Mouse (Mus musculus) limb, embryonic 15.5 days (tissue): ENCODE measurements around the gene Ccl22. TPM values are rescaled to one million over a fixed set of nuclear protein-coding genes. Genes with fewer than 3 reads are reported as not detected.
A peak's percentile ranks its signal among the peaks of the same experiment; 100 is the strongest.

Source experiments
- ATAC-seq: fragments of 200-750 bp; cut with Nextera tagmentation; 2 replicates; pipeline ENCODE4 v1.8.0; 2017; ENCODE audit warnings: low read depth, moderate TSS enrichment; ENCODE audit not compliant: insufficient number of reproducible peaks, low FRiP score, low TSS enrichment
- H3K27ac ChIP-seq: fragments of 300-500 bp; sonication (generic); 2 replicates; pipeline ENCODE4 v1.5.1; 2015; ENCODE audit warnings: moderate library complexity, mild to moderate bottlenecking, inconsistent platforms
- H3K27me3 ChIP-seq: fragments of 300-500 bp; sonication (generic); 2 replicates; pipeline ENCODE4 v1.6.1; 2015; ENCODE audit warnings: inconsistent platforms
- H3K36me3 ChIP-seq: fragments of 300-500 bp; sonication (generic); 2 replicates; pipeline ENCODE4 v1.6.1; 2015; ENCODE audit warnings: inconsistent platforms
- H3K4me1 ChIP-seq: fragments of 300-500 bp; sonication (generic); 2 replicates; pipeline ENCODE4 v1.6.1; 2015; ENCODE audit warnings: inconsistent platforms
- H3K4me2 ChIP-seq: fragments of 300-500 bp; sonication (generic); 2 replicates; pipeline ENCODE4 v1.6.1; 2015; ENCODE audit warnings: mild to moderate bottlenecking, inconsistent platforms
- H3K4me3 ChIP-seq: fragments of 300-500 bp; sonication (generic); 2 replicates; pipeline ENCODE4 v1.5.1; 2015; ENCODE audit warnings: mild to moderate bottlenecking, inconsistent platforms
- H3K9ac ChIP-seq: fragments of 300-500 bp; sonication (generic); 2 replicates; pipeline ENCODE4 v1.6.1; 2015; ENCODE audit warnings: inconsistent platforms
- H3K9me3 ChIP-seq: fragments of 300-500 bp; sonication (generic); 2 replicates; pipeline ENCODE4 v1.6.1; 2016; ENCODE audit warnings: inconsistent platforms
- WGBS: fragments of 180-500 bp; shearing (Covaris S2); methylation state at CpG from one replicate; pipeline ENCODE4 v1.1.7; 2015; 5-methylcytosine and 5-hydroxymethylcytosine counted together
- polyA plus RNA-seq: library from polyadenylated mRNA; unstranded; fragments of >200 nt; fragmentation: Nextera tagmentation; extraction: Ambion mirVana; gene quantifications from 2 replicates; pipeline ENCODE4 v1.2.1, GENCODE M21; 2015

Ccl22 gene
- polyA plus RNA-seq, 1 experiment from 2014 or later, result not detected

- H3K4me1 ChIP-seq, result peaks cover 10% of the 10 kb centered on the region
- H3K9ac ChIP-seq, result no peak overlapping the region
- no peak for ATAC-seq
- H3K36me3 ChIP-seq, result no peaks in the 10 kb centered on the region
- H3K4me3 ChIP-seq, result no peak overlapping the region
- H3K9me3 ChIP-seq, result no peaks in the 10 kb centered on the region
- H3K27ac ChIP-seq, result no peak overlapping the region
- no peak overlapping the region for H3K4me2 ChIP-seq
- WGBS, result 71% methylated on average over 9 of the region's 9 CpGs
- no peaks in the 10 kb centered on the region for H3K27me3 ChIP-seq
Measured at GRCm38 (mm10) chr8:94706732-94707395, 38.5 kb upstream of the Ccl22 start.

DNA sequence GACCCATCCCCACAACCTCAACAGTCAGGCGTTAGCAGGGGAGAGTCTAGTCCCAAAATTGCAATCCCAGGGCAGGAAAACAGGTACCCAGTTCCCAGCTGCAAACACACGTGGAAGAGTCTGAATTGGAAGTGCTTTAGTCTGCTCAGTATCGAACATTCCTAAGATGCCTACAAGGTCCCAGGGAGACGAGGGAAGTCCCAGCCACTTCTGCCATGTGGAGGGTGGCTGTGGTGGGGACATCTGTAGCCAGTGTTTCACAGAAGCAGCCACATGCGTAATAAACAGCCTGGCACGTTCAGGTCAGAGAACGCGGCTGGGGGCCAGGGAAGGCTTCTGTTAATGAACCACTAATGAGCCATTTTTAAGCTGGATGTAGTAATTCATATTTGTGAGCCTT, 35.1 kb upstream of the Ccl22 start:
- H3K36me3 ChIP-seq, result no peaks in the 10 kb centered on the region
- H3K9ac ChIP-seq, result no peak overlapping the region
- H3K27me3 ChIP-seq, result no peaks in the 10 kb centered on the region
- WGBS, result 35% methylated on average over 8 of the region's 8 CpGs
- no peak overlapping the region for H3K4me2 ChIP-seq
- no peak overlapping the region for H3K27ac ChIP-seq
- no peak for ATAC-seq
- peaks cover 13% of the 10 kb centered on the region for H3K4me1 ChIP-seq
- no peak overlapping the region for H3K4me3 ChIP-seq
- H3K9me3 ChIP-seq, result no peaks in the 10 kb centered on the region

GRCm38 (mm10) chr8:94711160-94711718, 34.2 kb upstream of the Ccl22 start:
- no peak overlapping the region for H3K9ac ChIP-seq
- peak overlapping the region; percentile 68 for H3K27ac ChIP-seq
- H3K9me3 ChIP-seq, result no peaks in the 10 kb centered on the region
- no peaks in the 10 kb centered on the region for H3K36me3 ChIP-seq
- no peak overlapping the region for H3K4me3 ChIP-seq
- H3K27me3 ChIP-seq, result no peaks in the 10 kb centered on the region
- 0 out of 2 replicates have a peak, but pooled peaks have one; percentile 45 for ATAC-seq
- H3K4me2 ChIP-seq, result peak overlapping the region; percentile 28
- peaks cover 13% of the 10 kb centered on the region for H3K4me1 ChIP-seq
- 31% methylated on average over 5 of the region's 5 CpGs for WGBS

DNA sequence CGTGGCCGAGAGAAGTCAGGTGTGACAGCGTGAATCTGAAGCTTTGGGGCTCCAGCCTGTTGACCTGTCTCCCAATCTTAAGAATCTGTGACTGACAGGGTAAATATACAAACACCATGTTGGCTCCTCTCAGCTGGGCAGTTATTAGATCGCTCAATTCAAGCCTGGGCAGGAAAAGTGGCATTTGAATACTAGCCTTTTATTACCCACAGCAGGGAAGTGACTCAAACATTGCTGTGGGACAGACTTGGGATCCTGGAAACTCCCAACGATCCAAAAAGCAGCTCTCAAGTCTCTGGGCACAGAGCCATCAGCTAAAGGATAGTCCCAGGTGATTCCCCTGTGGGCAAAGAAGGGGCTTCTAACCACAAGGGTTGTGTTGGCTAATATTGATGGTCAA, 30.8 kb upstream of the Ccl22 start:
- WGBS, result 59% methylated on average over 5 of the region's 5 CpGs
- H3K27ac ChIP-seq, result no peak overlapping the region
- peaks cover 13% of the 10 kb centered on the region for H3K4me1 ChIP-seq
- H3K9ac ChIP-seq, result no peak overlapping the region
- no peak overlapping the region for H3K4me3 ChIP-seq
- H3K9me3 ChIP-seq, result no peaks in the 10 kb centered on the region
- H3K27me3 ChIP-seq, result no peaks in the 10 kb centered on the region
- no peak overlapping the region for H3K4me2 ChIP-seq
- ATAC-seq, result no peak
- H3K36me3 ChIP-seq, result no peaks in the 10 kb centered on the region

DNA sequence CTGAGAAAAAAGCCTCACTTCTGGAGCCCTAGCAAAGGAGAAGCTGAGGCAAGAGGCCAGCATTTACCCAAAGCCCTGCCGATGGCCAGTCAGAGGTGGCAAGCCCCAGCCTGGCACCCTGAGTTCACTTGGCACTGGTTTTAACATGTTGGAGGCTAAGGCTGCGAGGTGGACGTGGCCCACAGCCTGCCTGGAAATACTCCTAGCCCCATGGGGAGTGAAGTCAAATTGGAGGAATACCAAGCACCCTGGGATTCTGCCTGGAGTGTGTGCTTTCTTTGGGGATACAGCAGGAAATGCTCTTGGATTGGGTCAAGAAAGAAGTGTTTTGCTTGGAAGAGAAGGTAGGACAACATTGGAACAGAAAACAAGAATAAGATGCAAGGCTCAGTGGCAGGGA, 29.5 kb upstream of the Ccl22 start:
- no peaks in the 10 kb centered on the region for H3K27me3 ChIP-seq
- H3K4me2 ChIP-seq, result no peak overlapping the region
- H3K4me1 ChIP-seq, result peaks cover 10% of the 10 kb centered on the region; the same call in 1 of the 2 replicates
- WGBS, result 81% methylated on average over 3 of the region's 3 CpGs
- no peak overlapping the region for H3K9ac ChIP-seq
- H3K36me3 ChIP-seq, result no peaks in the 10 kb centered on the region
- H3K4me3 ChIP-seq, result no peak overlapping the region
- H3K9me3 ChIP-seq, result no peaks in the 10 kb centered on the region
- no peak for ATAC-seq
- no peak overlapping the region for H3K27ac ChIP-seq

DNA sequence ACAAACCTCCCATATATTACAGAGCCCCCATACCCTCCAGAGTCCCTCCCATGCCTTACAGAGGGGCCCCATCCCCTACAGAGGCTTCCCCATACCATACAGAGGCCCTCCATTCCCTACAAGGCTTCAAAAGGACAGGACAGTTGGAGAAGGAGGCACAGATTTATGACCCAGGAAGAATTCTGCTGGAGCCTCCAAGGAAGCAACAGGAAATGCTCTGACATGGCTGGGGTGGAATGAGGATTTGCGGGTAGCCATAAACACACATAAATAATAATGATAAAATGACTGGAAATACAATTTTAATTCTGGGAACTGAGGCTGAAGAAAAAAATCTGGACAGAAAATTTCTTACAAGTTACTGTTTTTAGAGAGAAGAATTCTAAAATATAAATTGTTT, 28.5 kb upstream of the Ccl22 start:
- Histone ChIP-seq H3K27me3 (no peaks in the 10 kb centered on the region), H3K36me3 (no peaks in the 10 kb centered on the region), H3K9ac (no peak overlapping the region), H3K9me3 (no peaks in the 10 kb centered on the region), H3K4me1 (peaks cover 7% of the 10 kb centered on the region; the same call in 1 of the 2 replicates), H3K4me3 (no peak overlapping the region), H3K4me2 (no peak overlapping the region), H3K27ac (no peak overlapping the region)
- no peak for ATAC-seq
- 85% methylated on average over 1 of the region's 1 CpGs for WGBS

DNA sequence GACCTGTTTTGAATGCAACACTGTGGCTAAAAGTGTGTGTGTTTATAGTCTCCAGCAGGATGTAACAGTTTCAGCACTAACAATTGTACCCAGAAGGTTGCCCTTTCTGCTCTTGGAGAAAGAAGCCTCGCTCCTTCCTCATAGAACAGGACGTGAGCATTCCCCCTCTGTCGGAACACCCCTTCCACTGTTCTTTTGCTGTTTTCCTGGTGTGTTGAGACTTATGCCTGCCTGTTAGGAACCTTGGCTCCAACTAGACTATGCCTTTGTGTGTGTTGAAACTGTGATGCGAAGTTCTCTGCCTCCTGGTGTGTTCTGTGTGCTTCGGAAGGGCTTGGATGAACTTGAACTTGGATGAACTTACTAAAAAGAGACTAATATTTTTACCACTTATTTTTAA, 19.4 kb upstream of the Ccl22 start:
- ATAC-seq, result no peak
- 85% methylated on average over 5 of the region's 5 CpGs for WGBS

GRCm38 (mm10) chr8:94729301-94729700, 16.1 kb upstream of the Ccl22 start:
- Histone ChIP-seq H3K27me3 (no peaks in the 10 kb centered on the region), H3K36me3 (no peaks in the 10 kb centered on the region), H3K4me2 (no peak overlapping the region), H3K9ac (no peak overlapping the region), H3K27ac (no peak overlapping the region), H3K9me3 (no peaks in the 10 kb centered on the region), H3K4me3 (no peak overlapping the region), H3K4me1 (no peaks in the 10 kb centered on the region)
- ATAC-seq, result no peak
- WGBS, result 49% methylated on average over 4 of the region's 4 CpGs

More for the DNA sequence above, 19.4 kb upstream of the Ccl22 start:
- Histone ChIP-seq H3K4me2 (no peak overlapping the region), H3K36me3 (no peaks in the 10 kb centered on the region), H3K27me3 (no peaks in the 10 kb centered on the region), H3K4me3 (no peak overlapping the region), H3K27ac (no peak overlapping the region), H3K4me1 (no peaks in the 10 kb centered on the region), H3K9me3 (no peaks in the 10 kb centered on the region), H3K9ac (no peak overlapping the region)

- ATAC-seq, result no peak
Measured at GRCm38 (mm10) chr8:94733821-94734465, 11.4 kb upstream of the Ccl22 start.

GRCm38 (mm10) chr8:94734735-94735350, 10.5 kb upstream of the Ccl22 start:
- WGBS, result 78% methylated on average over 7 of the region's 7 CpGs
- H3K27me3 ChIP-seq, result no peaks in the 10 kb centered on the region
- H3K27ac ChIP-seq, result no peak overlapping the region
- H3K36me3 ChIP-seq, result no peaks in the 10 kb centered on the region
- no peak overlapping the region for H3K4me2 ChIP-seq
- no peak for ATAC-seq
- H3K4me1 ChIP-seq, result 0 out of 2 replicates have a peak, but pooled peaks cover 2% of the 10 kb centered on the region
- no peak overlapping the region for H3K4me3 ChIP-seq
- no peak overlapping the region for H3K9ac ChIP-seq
- H3K9me3 ChIP-seq, result no peaks in the 10 kb centered on the region

More at GRCm38 (mm10) chr8:94733821-94734465, 11.4 kb upstream of the Ccl22 start:
- H3K27ac ChIP-seq, result no peak overlapping the region
- no peaks in the 10 kb centered on the region for H3K9me3 ChIP-seq
- no peak overlapping the region for H3K9ac ChIP-seq
- 0 out of 2 replicates have a peak, but pooled peaks cover 2% of the 10 kb centered on the region for H3K4me1 ChIP-seq
- WGBS, result 57% methylated on average over 5 of the region's 5 CpGs
- no peak overlapping the region for H3K4me3 ChIP-seq
- no peak overlapping the region for H3K4me2 ChIP-seq
- no peaks in the 10 kb centered on the region for H3K36me3 ChIP-seq
- H3K27me3 ChIP-seq, result no peaks in the 10 kb centered on the region

DNA sequence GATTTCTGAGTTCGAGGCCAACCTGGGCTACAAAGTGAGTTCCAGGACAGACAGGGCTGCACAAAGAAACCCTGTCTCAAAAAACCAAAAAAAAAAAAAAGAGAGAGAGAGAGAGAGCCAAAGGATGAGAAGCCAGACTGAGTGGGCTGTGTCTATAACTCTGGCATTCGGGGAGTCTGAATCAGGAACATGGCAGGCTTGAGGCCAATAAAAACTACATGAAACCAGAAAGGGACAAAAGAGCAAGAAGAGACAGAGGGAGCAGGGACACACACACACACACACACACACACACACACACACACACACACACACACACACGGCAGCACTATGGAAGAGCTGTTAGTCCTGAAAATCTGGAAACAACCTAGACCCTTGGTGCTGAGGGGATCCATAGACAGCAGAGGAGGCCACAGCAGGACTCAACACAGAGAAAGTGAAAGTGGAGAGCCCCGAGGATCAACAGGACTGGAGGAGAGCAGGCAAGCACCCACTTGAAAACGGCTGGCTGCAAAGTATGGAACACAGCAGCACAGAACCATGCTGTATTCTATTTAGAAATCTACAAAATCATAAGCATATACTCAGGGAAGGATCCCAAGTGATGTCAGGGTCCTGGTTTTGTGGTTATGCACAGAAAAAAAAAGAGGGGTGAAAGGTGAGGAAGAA, 9.8 kb upstream of the Ccl22 start:
- no peak overlapping the region for H3K4me2 ChIP-seq
- no peaks in the 10 kb centered on the region for H3K36me3 ChIP-seq
- no peaks in the 10 kb centered on the region for H3K9me3 ChIP-seq
- no peak overlapping the region for H3K27ac ChIP-seq
- no peak for ATAC-seq
- 45% methylated on average over 5 of the region's 5 CpGs for WGBS
- H3K4me3 ChIP-seq, result no peak overlapping the region
- no peak overlapping the region for H3K9ac ChIP-seq
- H3K4me1 ChIP-seq, result 0 out of 2 replicates have a peak, but pooled peaks cover 2% of the 10 kb centered on the region
- H3K27me3 ChIP-seq, result no peaks in the 10 kb centered on the region
